Mouse (Mus musculus) megakaryocyte, embryonic 14.5 days (primary cell): ENCODE data around the gene Gm21985. TPM values are rescaled to one million over a fixed set of nuclear protein-coding genes. Genes with fewer than 3 reads are reported as not detected.
A peak's percentile ranks its signal among the peaks of the same experiment; 100 is the strongest.
"Not testable (repeated sequence)": the region's sequence is repeated elsewhere in the genome, so short reads cannot be mapped to it uniquely, and the experiment has no call there.

ENCODE experiments used
- H3K27me3 ChIP-seq: replicated peaks from 2 replicates; pipeline ENCODE3; 2012; ENCODE audit warnings: inconsistent platforms
- H3K36me3 ChIP-seq: replicated peaks from 2 replicates; pipeline ENCODE3; 2012; ENCODE audit warnings: low read length, inconsistent platforms, mixed read lengths
- H3K4me1 ChIP-seq: 2 replicates; pipeline ENCODE4 v1.6.1; 2012; ENCODE audit warnings: inconsistent platforms
- H3K4me3 ChIP-seq: replicated peaks from 2 replicates; pipeline ENCODE3; 2012; ENCODE audit warnings: moderate library complexity, mild to moderate bottlenecking, inconsistent platforms
- H3K9me3 ChIP-seq: 2 replicates; pipeline ENCODE4 v1.6.1; 2012; ENCODE audit warnings: inconsistent platforms
- FLI1 ChIP-seq: IDR thresholded peaks from 2 replicates; pipeline ENCODE4 v1.6.1; 2012; ENCODE audit warnings: low read length, inconsistent platforms, mixed read lengths
- GATA1 ChIP-seq: IDR thresholded peaks from 3 replicates; pipeline ENCODE4 v1.6.1; 2012; ENCODE audit warnings: mixed read lengths, low read length, inconsistent platforms, borderline replicate concordance
- polyA plus RNA-seq: library from polyadenylated mRNA; stranded (reverse); fragments of >175 nt; gene quantifications from 2 replicates; pipeline ENCODE4 v1.2.3, GENCODE M21; 2012; ENCODE audit warnings: low replicate concordance; ENCODE audit not compliant: insufficient read depth

Gm21985 gene
- polyA plus RNA-seq, 1 experiment = not detected

DNA sequence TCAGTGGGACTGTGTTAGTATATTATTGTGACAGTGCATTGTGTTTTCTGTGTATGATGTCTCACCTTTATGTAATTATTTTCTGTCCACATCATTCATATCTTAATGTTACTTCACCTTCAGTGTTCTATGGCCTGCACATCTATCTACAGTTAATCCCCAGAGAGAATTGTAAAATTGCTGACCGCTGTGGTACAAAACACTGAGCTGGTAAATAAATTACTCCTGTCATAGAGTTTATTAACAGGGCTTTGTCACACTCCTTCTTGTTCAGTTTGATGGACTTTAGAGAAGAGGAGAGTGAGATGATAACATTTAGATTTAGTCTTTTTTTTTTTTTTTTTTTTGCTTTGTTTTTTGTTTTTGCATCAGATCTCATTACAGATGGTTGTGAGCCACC is 16.7 kb downstream of the Gm21985 start:
- H3K36me3 ChIP-seq = no peaks in the 10 kb centered on the region
- H3K4me3 ChIP-seq = no peak overlapping the region
- no peaks in the 10 kb centered on the region for H3K9me3 ChIP-seq
- no peaks in the 10 kb centered on the region for H3K27me3 ChIP-seq
- TF ChIP-seq GATA1 (no peak), FLI1 (no peak)
- peaks cover 36% of the 10 kb centered on the region for H3K4me1 ChIP-seq

DNA sequence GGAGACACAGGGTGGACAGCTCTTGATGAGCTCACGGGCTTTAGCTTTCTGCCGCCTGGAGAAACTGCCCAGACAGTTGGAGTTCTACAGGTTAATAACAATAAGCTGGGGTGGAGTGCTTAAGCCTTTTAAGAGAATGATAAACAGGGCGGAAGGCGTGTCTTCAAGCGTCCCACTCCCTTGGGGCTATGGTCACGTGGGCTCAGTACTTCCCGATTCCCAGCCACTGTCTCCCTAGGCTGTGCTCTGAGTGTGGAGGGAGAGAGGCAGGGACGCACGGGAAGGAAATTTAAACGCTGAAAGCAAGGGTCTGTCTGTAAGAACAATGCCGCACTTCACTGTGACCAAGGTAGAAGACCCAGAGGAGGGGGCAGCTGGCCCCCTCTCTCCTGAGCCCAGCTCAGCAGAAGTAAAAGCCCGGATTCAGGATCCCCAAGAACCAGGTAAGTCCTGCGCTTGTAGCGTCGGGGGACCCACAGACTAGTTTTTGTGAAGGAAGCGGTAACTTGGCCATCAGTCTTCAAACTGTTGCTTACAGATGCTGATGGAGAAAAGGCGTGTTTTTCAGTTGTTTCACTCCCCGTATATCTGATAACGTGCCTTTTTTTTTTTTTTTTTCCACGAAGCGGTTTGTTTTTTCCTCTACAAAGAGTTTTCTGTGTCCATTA is 18.4 kb downstream of the Gm21985 start:
- Histone ChIP-seq H3K4me1 (peaks cover 38% of the 10 kb centered on the region), H3K9me3 (no peaks in the 10 kb centered on the region), H3K4me3 (peak overlapping the region; percentile 90), H3K27me3 (no peaks in the 10 kb centered on the region), H3K36me3 (no peaks in the 10 kb centered on the region)
- TF ChIP-seq GATA1 (no peak), FLI1 (no peak)

DNA sequence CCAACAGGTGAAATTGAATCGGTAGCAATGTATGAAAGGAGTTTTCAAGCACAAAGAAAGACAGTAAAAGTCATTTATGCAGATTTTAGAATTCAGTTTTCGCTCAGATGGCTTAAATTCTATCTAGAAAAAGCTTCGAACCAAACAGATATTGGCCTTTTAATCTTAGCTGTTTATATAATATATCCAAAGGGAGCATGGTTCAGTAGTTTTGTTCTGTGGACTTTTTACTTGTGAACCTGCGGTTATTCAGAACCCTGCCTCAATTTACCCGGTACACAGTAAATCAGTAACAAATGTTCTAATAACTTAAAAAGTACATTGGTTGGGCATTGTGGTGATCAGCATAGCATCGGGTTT is 18.9 kb downstream of the Gm21985 start:
- no peak for TF ChIP-seq FLI1
- no peak for TF ChIP-seq GATA1

DNA sequence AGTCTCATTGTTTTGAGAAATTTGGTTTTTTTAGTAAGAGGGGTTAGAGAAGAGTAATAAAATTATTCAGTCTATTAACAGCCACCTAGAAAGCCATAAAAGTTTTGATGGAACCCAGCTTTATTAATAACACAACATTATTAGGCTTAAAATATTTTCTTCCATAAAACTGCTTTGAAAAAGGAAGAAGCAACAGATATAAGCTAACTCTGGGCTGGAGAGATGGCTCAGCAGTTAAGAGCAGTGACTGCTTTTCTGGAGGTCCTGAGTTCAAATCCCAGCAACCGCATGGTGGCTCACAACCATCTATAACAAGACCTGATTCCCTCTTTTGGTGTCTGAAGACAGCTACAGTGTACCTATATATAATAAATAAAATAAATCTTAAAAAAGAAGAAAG is 19.9 kb downstream of the Gm21985 start:
- not testable (repeated sequence) for H3K4me3 ChIP-seq, H3K27me3 ChIP-seq, H3K9me3 ChIP-seq, H3K36me3 ChIP-seq
- peaks cover 38% of the 10 kb centered on the region for H3K4me1 ChIP-seq

More for the DNA sequence above, 18.9 kb downstream of the Gm21985 start:
- Histone ChIP-seq H3K4me1 (peaks cover 38% of the 10 kb centered on the region), H3K36me3 (no peaks in the 10 kb centered on the region), H3K4me3 (peak overlapping the region; percentile 90), H3K27me3 (no peaks in the 10 kb centered on the region), H3K9me3 (no peaks in the 10 kb centered on the region)

DNA sequence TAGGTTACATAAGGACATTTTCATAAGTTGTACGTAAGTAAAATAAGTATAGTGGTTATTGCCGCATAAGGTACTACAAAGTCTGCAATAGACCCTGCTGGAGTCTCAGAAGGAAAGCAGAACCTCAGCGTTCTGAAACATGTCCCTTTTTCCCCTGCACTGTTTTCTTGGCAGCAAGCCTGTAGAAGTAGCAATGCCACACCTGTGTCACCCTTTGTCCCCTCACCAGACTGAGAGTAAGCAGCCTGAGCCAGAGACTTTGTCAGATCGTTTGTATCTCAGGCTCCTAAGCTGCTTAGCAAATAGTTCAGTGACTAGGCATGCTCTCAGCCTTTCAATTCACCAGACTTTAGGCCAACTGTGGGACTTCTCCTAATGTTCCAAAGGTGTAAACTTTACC is 20.9 kb downstream of the Gm21985 start:
- no peak overlapping the region for H3K4me3 ChIP-seq

DNA sequence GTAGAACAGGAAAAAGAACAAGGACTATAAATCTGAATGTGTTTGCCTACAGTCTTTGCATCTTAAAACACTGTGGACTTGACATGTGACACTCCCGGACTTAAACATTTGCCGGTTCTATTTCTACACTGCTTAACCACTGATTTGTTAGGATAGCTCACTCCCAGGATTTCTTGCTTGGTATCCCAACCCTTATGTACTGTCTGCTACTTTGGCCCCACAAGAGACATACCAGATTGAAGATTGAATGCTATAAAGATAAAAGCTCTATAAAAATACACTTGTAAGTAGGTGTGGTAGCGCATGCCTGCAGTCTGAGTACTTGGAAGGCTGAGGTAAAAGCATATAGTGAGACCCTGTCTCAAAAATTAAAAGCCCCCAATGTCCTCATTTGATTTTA is 23.4 kb downstream of the Gm21985 start:
- no peak overlapping the region for H3K4me3 ChIP-seq
- H3K36me3 ChIP-seq = peaks cover 13% of the 10 kb centered on the region
- H3K27me3 ChIP-seq = no peaks in the 10 kb centered on the region
- no peak for TF ChIP-seq FLI1
- TF ChIP-seq GATA1 = no peak
- H3K4me1 ChIP-seq = peaks cover 39% of the 10 kb centered on the region
- H3K9me3 ChIP-seq = no peaks in the 10 kb centered on the region

More for the DNA sequence above, 20.9 kb downstream of the Gm21985 start:
- peaks cover 40% of the 10 kb centered on the region for H3K4me1 ChIP-seq
- no peaks in the 10 kb centered on the region for H3K36me3 ChIP-seq
- H3K27me3 ChIP-seq = no peaks in the 10 kb centered on the region
- no peaks in the 10 kb centered on the region for H3K9me3 ChIP-seq
- no peak for TF ChIP-seq GATA1
- no peak for TF ChIP-seq FLI1

DNA sequence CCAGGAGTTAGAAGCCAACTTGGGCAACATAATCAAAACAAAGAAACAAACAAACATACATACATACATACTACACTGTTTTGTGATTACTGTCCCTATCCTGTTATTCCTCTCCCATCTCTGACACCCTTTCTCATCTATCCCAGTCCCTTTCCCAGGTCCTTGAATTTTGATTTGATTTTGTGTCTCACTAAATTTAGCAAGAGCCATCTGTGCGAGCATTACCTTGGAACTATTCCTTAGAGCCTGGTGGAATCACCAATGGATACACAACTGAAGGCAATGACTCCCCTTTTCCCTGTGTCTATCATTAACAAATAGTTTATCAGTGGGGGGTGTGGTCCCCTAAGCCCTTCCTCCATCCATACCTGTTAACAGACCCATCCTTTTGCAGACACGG is 26.7 kb downstream of the Gm21985 start:
- Histone ChIP-seq H3K27me3 (no peaks in the 10 kb centered on the region), H3K9me3 (no peaks in the 10 kb centered on the region), H3K4me3 (no peak overlapping the region), H3K36me3 (peaks cover 34% of the 10 kb centered on the region), H3K4me1 (peaks cover 30% of the 10 kb centered on the region)
- no peak for TF ChIP-seq FLI1

DNA sequence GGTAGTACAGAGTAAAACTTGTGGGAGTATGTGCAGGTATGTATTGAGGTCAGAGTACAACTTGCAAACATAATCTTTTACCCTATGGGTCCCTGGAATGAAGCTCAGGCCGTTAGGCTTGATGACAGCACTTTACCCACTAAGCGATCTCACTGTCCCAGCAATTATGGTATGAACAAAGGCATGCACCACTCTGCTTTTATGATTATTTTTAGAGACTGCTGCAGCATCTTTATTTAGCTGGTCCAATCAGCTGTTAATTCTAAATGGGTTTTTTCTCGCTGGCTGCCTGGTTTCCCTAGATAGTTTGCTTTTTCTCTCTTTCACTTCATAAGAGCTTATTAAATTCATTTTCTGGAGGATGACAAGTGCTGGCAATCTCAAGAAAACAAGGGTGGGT is 30.1 kb downstream of the Gm21985 start:
- peaks cover 36% of the 10 kb centered on the region for H3K36me3 ChIP-seq
- H3K4me3 ChIP-seq = no peak overlapping the region
- TF ChIP-seq FLI1 (no peak), GATA1 (no peak)
- no peaks in the 10 kb centered on the region for H3K9me3 ChIP-seq
- H3K27me3 ChIP-seq = no peaks in the 10 kb centered on the region
- H3K4me1 ChIP-seq = peaks cover 31% of the 10 kb centered on the region; the same call in 1 of the 2 replicates

DNA sequence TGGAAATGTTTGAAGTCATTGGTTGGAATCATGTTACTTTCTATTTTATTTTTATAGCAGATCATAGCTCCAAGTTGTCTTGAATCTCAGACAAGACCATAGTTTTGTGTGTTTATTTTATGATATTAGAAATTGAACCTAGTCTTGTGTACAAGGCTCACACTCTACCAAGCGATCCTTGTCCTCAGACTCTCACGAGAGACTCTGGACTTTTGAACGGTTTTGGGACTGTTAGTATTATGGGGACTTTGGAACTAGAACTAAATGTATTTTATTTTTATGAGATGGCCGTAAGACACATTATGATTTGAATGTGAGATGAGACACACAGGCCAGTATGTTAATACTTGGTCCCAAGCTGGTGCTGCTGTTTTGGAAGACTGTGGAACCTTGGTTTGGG is 32.1 kb downstream of the Gm21985 start:
- TF ChIP-seq FLI1 = no peak
- no peak for TF ChIP-seq GATA1
- no peak overlapping the region for H3K4me3 ChIP-seq
- H3K4me1 ChIP-seq = peaks cover 23% of the 10 kb centered on the region; the same call in 1 of the 2 replicates
- H3K36me3 ChIP-seq = peaks cover 35% of the 10 kb centered on the region
- H3K9me3 ChIP-seq = no peaks in the 10 kb centered on the region
- no peaks in the 10 kb centered on the region for H3K27me3 ChIP-seq

DNA sequence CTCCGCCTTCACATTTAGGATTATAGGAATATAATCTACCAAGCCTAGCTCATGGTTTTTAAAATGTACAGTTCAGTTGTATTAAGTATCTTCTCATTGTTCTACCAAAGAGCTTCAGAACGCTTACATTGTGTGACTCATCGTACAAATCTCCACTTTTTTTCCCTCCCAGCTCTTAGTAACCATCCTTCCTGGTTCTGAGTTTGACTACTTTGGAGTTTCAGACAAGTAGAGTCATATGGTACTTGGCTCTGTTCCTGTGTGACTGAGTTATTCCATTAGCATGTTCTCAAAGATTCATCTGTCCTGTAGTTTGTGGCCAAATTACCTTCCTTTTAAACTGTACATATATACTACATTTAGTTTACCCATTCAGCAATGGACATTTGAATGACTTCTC is 42.6 kb downstream of the Gm21985 start:
- Histone ChIP-seq H3K4me1 (peaks cover 46% of the 10 kb centered on the region), H3K27me3 (no peaks in the 10 kb centered on the region), H3K36me3 (peaks cover 9% of the 10 kb centered on the region), H3K4me3 (no peak overlapping the region), H3K9me3 (no peaks in the 10 kb centered on the region)
- no peak for TF ChIP-seq FLI1
- TF ChIP-seq GATA1 = no peak

DNA sequence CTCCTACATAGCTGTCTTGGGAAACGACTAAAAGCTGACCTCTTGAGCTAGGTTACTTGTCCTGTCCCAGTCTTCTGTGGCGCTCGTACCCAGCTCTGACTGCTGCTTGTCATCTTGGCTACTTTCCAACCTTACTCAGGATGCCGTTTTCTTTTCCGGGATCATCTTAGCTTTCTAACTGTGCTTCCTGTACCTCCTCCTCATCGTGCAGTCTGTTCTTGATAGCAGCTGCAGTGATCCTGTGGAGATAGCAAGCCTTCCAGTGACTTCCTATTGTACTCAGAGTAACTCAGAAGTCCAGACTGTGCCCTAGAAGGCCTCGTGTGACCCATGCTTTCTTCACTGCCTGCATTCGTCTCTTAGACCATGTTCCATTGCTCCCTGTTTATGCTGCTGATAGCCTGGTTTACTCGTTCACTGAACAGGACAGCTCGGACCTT is 43.1 kb downstream of the Gm21985 start:
- no peak for TF ChIP-seq GATA1
- no peak for TF ChIP-seq FLI1
- Histone ChIP-seq H3K36me3 (peaks cover 9% of the 10 kb centered on the region), H3K4me1 (peaks cover 46% of the 10 kb centered on the region), H3K4me3 (peak overlapping the region; percentile 68), H3K27me3 (no peaks in the 10 kb centered on the region), H3K9me3 (no peaks in the 10 kb centered on the region)
